Mouse (Mus musculus): Measurements from ENCODE around the gene Gga2. TPM values are rescaled to one million over a fixed set of nuclear protein-coding genes. Genes with fewer than 3 reads are reported as not detected.

Gga2 gene
- total and polyA plus RNA-seq, 3 experiments = 26.8 to 79.0 (median 27.4) TPM

DNA sequence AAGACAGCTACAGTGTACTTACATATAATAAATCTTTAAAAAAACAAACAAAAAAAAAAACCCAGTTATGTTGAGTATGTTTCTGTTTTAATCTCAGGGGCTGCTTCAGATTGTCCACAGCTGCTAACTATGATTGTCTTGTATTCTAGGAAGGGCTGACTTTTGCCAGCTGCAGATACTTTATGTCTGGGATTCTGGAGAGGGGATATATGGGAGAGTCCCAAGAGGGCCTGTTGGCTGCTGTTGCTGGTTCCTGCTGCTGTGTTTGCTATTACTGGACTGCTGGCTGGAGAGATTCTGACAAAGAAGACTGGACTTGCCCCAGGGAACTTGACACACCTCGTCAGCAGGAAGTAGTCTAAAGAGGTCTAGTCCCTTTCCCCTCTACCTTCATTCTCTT, 29.8 kb upstream of the Gga2 start:
- no peak overlapping the region for H3K9ac ChIP-seq (ENCODE audit: insufficient read depth, low read depth)
- TF ChIP-seq UBTF (IDR thresholded peaks at IDR 0.05; ENCODE audit: low read depth, low read length) (no peak), RAD21 (IDR thresholded peaks at IDR 0.05; ENCODE audit: low read depth, low read length) (no peak), JUN (IDR thresholded peaks at IDR 0.05; ENCODE audit: insufficient read depth, low read depth, low read length) (no peak), CTCF (conservative IDR thresholded peaks at IDR 0.05 in 1 of 2, IDR thresholded peaks at IDR 0.05 in 1 of 2; ENCODE audit: low read depth in 2 of 2, low read length in 2 of 2) (no peak), E2F4 (IDR thresholded peaks at IDR 0.05; ENCODE audit: insufficient replicate concordance, low read depth, low read length) (no peak), GABPA (IDR thresholded peaks at IDR 0.05; ENCODE audit: insufficient replicate concordance, low read depth, low read length) (no peak), ELF1 (IDR thresholded peaks at IDR 0.05; ENCODE audit: low read depth, low read length) (no peak), MAFK (IDR thresholded peaks at IDR 0.05; ENCODE audit: insufficient replicate concordance, low read length) (no peak), ETS1 (conservative IDR thresholded peaks at IDR 0.05; ENCODE audit: low read depth, low read length) (no peak)
- dilution Hi-C loops (cut with MboI; ENCODE audit: extremely low pct_ligation_motif_present, extremely low pct_unique_long_range_greater_than_20kb, low sequenced_read_pairs) = no loop called here

DNA sequence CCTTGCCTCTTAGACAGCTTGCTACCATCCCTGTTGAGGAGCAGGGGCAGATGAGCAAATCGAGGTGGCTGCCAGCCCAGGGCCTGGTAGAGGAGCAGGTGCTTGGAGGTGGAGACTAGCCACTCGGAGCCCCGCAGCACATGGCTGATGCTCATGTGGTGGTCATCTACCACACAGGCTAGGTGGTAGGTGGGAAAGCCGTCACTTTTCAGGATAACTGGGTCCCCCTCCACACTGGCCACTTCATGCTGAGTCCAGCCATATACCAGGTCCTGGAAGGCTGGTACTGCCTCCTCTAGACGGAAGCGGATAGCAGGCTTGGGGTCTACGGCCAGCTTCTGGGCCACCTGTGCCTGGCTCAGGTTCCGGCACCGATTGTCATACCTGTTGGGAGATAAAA, 27.2 kb upstream of the Gga2 start:
- Histone ChIP-seq H3K4me3 (replicated peaks in 1 of 3; ENCODE audit: low read depth in 2 of 3, low read length in 2 of 3, poor library complexity in 1 of 3) (no peak overlapping the region), H3K9ac (ENCODE audit: insufficient read depth, low read depth) (no peak overlapping the region), H3K36me3 (replicated peaks in 1 of 2; ENCODE audit: control insufficient read depth in 1 of 2, insufficient read depth in 1 of 2, low read length in 1 of 2) (peaks cover 40 to 68% of the 10 kb centered on the region in 2 experiments), H3K9me3 (replicated peaks; ENCODE audit: low read length) (no peaks in the 10 kb centered on the region), H3K4me2 (ENCODE audit: insufficient read depth, low read depth, poor library complexity, severe bottlenecking) (no peak overlapping the region), H3K79me2 (replicated peaks; ENCODE audit: control insufficient read depth, extremely low read depth, insufficient read depth, poor library complexity, severe bottlenecking) (no peaks in the 10 kb centered on the region), H3K27me3 (replicated peaks) (no peaks in the 10 kb centered on the region), H3K4me1 (ENCODE audit: control insufficient read depth in 1 of 2, insufficient read depth in 2 of 2) (no peaks in the 10 kb centered on the region), H3K27ac (ENCODE audit: insufficient read depth, low read depth) (no peak overlapping the region)
- in situ Hi-C loops (cut with MboI; ENCODE audit: low pct_ligation_motif_present, low pct_unique_long_range_greater_than_20kb, low sequenced_read_pairs) = no loop called here
- no peak for TF ChIP-seq PAX5 (IDR thresholded peaks at IDR 0.05; ENCODE audit: low read length)
- no peak for TF ChIP-seq ELF1 (IDR thresholded peaks at IDR 0.05; ENCODE audit: low read depth, low read length)
- no peak for TF ChIP-seq JUN (IDR thresholded peaks at IDR 0.05; ENCODE audit: insufficient read depth, low read depth, low read length)
- TF ChIP-seq E2F4 (IDR thresholded peaks at IDR 0.05; ENCODE audit: insufficient replicate concordance, low read depth, low read length) = no peak
- no peak for TF ChIP-seq BHLHE40 (IDR thresholded peaks at IDR 0.05; ENCODE audit: low read depth, low read length)
- TF ChIP-seq RCOR1 (conservative IDR thresholded peaks at IDR 0.05; ENCODE audit: low read depth, low read length) = no peak
- no peak for TF ChIP-seq IRF4 (IDR thresholded peaks at IDR 0.05; ENCODE audit: low read depth, low read length)
- no peak for TF ChIP-seq SMC3 (IDR thresholded peaks at IDR 0.05; ENCODE audit: low read depth, low read length)
- no peak for TF ChIP-seq HCFC1 (IDR thresholded peaks at IDR 0.05; ENCODE audit: low read depth, low read length)
- TF ChIP-seq MAZ (IDR thresholded peaks at IDR 0.05; ENCODE audit: low read depth, low read length) = no peak
- TF ChIP-seq JUND (conservative IDR thresholded peaks at IDR 0.05; ENCODE audit: low read depth, low read length) = no peak
- no peak for TF ChIP-seq SIN3A (IDR thresholded peaks at IDR 0.05; ENCODE audit: low read length)
- TF ChIP-seq CHD1 (IDR thresholded peaks at IDR 0.05; ENCODE audit: low read depth, low read length) = no peak
- TF ChIP-seq MXI1 (IDR thresholded peaks at IDR 0.05; ENCODE audit: low read depth, low read length) = no peak
- no peak for TF ChIP-seq POLR2AphosphoS2 (IDR thresholded peaks at IDR 0.05; ENCODE audit: low read depth, low read length)
- no peak for TF ChIP-seq ETS1 (conservative IDR thresholded peaks at IDR 0.05; ENCODE audit: low read depth, low read length)
- TF ChIP-seq MEF2A (IDR thresholded peaks at IDR 0.05; ENCODE audit: borderline replicate concordance, low read depth, low read length) = no peak
- dilution Hi-C loops (cut with MboI; ENCODE audit: extremely low pct_ligation_motif_present, extremely low pct_unique_long_range_greater_than_20kb, low sequenced_read_pairs) = no loop called here
- DNase-seq (ENCODE audit: extremely low read depth) = no peak

More for the DNA sequence above, 29.8 kb upstream of the Gga2 start:
- H3K4me2 ChIP-seq (ENCODE audit: insufficient read depth, low read depth, poor library complexity, severe bottlenecking) = no peak overlapping the region
- no peaks in the 10 kb centered on the region for H3K79me2 ChIP-seq (replicated peaks; ENCODE audit: control insufficient read depth, extremely low read depth, insufficient read depth, poor library complexity, severe bottlenecking)
- in situ Hi-C loops (cut with MboI; ENCODE audit: low pct_ligation_motif_present, low pct_unique_long_range_greater_than_20kb, low sequenced_read_pairs) = no loop called here
- H3K4me1 ChIP-seq (ENCODE audit: control insufficient read depth in 1 of 2, insufficient read depth in 2 of 2) = no peaks in the 10 kb centered on the region
- H3K36me3 ChIP-seq (replicated peaks in 1 of 2; ENCODE audit: control insufficient read depth in 1 of 2, insufficient read depth in 1 of 2, low read length in 1 of 2) = peaks cover 43 to 71% of the 10 kb centered on the region in 2 experiments
- no peak overlapping the region for H3K4me3 ChIP-seq (replicated peaks in 1 of 3; ENCODE audit: low read depth in 2 of 3, low read length in 2 of 3, poor library complexity in 1 of 3)
- H3K9me3 ChIP-seq (replicated peaks; ENCODE audit: low read length) = no peaks in the 10 kb centered on the region
- no peaks in the 10 kb centered on the region for H3K27me3 ChIP-seq (replicated peaks)
- no peak for DNase-seq (ENCODE audit: extremely low read depth)
- no peak overlapping the region for H3K27ac ChIP-seq (ENCODE audit: insufficient read depth, low read depth)
